In genomic region chr3:42867370-42867769, GRCm38 (mm10) we compare ENCODE assay signal across 26 mouse cellular contexts.
"Had no signal": no experiment of that assay in that cellular context is flagged by ENCODE, and none has a peak within 500 bp of the region (broad histone marks: within the 10 kb centered on the region; RNA-seq: fewer than 3 reads in every experiment).

No protein-coding gene starts in this region.

- H3K9ac ChIP-seq: heart, embryonic 12.5 days; hindbrain, embryonic 12.5 days; hindbrain, embryonic 15.5 days; kidney, embryonic 15.5 days; liver, embryonic 13.5 days; liver, embryonic 15.5 days had no signal

- H3K27ac ChIP-seq: gastrocnemius, adult 2 months; heart, embryonic 10.5 days; hindbrain, embryonic 10.5 days; hindbrain, embryonic 12.5 days; hindbrain, embryonic 15.5 days; hindbrain, postnatal 0 days; kidney, embryonic 15.5 days; kidney, postnatal 0 days; liver, embryonic 13.5 days; liver, embryonic 15.5 days had no signal

- DNase-seq: gastrocnemius, adult 2 months; gastrocnemius, postnatal 10 days; gastrocnemius, postnatal 25 days; heart, adult 18-20 months; heart, postnatal 10 days; heart, postnatal 4 days; kidney, adult 11 months; kidney, adult 2 months; kidney, adult 9 months; kidney, postnatal 14 days; kidney, postnatal 36 days; layer of hippocampus, adult 9-11 months; layer of hippocampus, postnatal 36 days; liver; liver, embryonic 13.5 days had no signal

- ATAC-seq: hindbrain, postnatal 0 days; intestine, embryonic 16.5 days had no signal

- H3K27me3 ChIP-seq: heart, embryonic 12.5 days; hindbrain, embryonic 12.5 days; hindbrain, embryonic 15.5 days; kidney, embryonic 15.5 days; liver, embryonic 13.5 days; liver, embryonic 15.5 days had no signal

- H3K36me3 ChIP-seq: heart, embryonic 10.5 days; heart, embryonic 12.5 days; hindbrain, embryonic 10.5 days; hindbrain, embryonic 12.5 days; hindbrain, embryonic 15.5 days; kidney, embryonic 15.5 days; liver, embryonic 13.5 days; liver, embryonic 15.5 days had no signal

- H3K4me2 ChIP-seq: heart, embryonic 12.5 days; hindbrain, embryonic 12.5 days; hindbrain, embryonic 15.5 days; kidney, embryonic 15.5 days; liver, embryonic 11.5 days; liver, embryonic 13.5 days; liver, embryonic 15.5 days had no signal

- H3K4me3 ChIP-seq: gastrocnemius, adult 2 months; heart, embryonic 10.5 days; heart, embryonic 12.5 days; hindbrain, embryonic 10.5 days; hindbrain, embryonic 12.5 days; hindbrain, embryonic 15.5 days; kidney, embryonic 15.5 days; liver, embryonic 13.5 days; liver, embryonic 15.5 days had no signal

- H3K4me1 ChIP-seq: heart, embryonic 10.5 days; heart, embryonic 12.5 days; hindbrain, embryonic 10.5 days; hindbrain, embryonic 12.5 days; hindbrain, embryonic 15.5 days; kidney, embryonic 15.5 days; liver, embryonic 13.5 days; liver, embryonic 15.5 days had no signal

- H3K9me3 ChIP-seq: heart, embryonic 10.5 days; heart, embryonic 12.5 days; hindbrain, embryonic 10.5 days; hindbrain, embryonic 12.5 days; hindbrain, embryonic 15.5 days; kidney, embryonic 15.5 days; liver, embryonic 13.5 days; liver, embryonic 15.5 days had no signal
